Mouse (Mus musculus): ENCODE data around the gene Tubb4b. TPM values are rescaled to one million over a fixed set of nuclear protein-coding genes. Genes with fewer than 3 reads are reported as not detected.

The Tubb4b gene
- total and polyA plus RNA-seq, 3 experiments, result 183 to 1,037 (median 979) TPM

GRCm38 (mm10) chr2:25262291-25262767, 37.8 kb upstream of the Tubb4b start, which contains the start of gene Tprn (continued):
- TF ChIP-seq UBTF (IDR thresholded peaks at IDR 0.05; ENCODE audit: borderline replicate concordance, insufficient read depth, low read depth, low read length) (no peak), GABPA (IDR thresholded peaks at IDR 0.05; ENCODE audit: low read depth, low read length) (no peak), MYB (IDR thresholded peaks at IDR 0.05; ENCODE audit: low read depth, low read length) (no peak), POLR2A (IDR thresholded peaks at IDR 0.05; ENCODE audit: control insufficient read depth in 1 of 2, insufficient read depth in 1 of 2, low read depth in 1 of 2, low read length in 2 of 2, poor library complexity in 1 of 2) (peak; percentile 90 to 93), EP300 (IDR thresholded peaks at IDR 0.05; ENCODE audit: low read depth in 1 of 2, low read length in 2 of 2) (no peak), ZNF384 (IDR thresholded peaks at IDR 0.05; ENCODE audit: low read depth, low read length) (no peak), ZMIZ1 (IDR thresholded peaks at IDR 0.05; ENCODE audit: low read depth, low read length) (peak; percentile 88), POLR2AphosphoS2 (IDR thresholded peaks at IDR 0.05; ENCODE audit: low read length) (peak; percentile 55), MEF2A (IDR thresholded peaks at IDR 0.05; ENCODE audit: extremely low read depth, insufficient replicate concordance, low read depth, low read length, poor library complexity, severe bottlenecking) (0 out of 2 replicates have a peak, but pooled peaks have one; percentile 16), MAZ (IDR thresholded peaks at IDR 0.05; ENCODE audit: low read depth, low read length) (no peak), BHLHE40 (IDR thresholded peaks at IDR 0.05; ENCODE audit: borderline replicate concordance, low read depth, low read length) (no peak)

- H3K36me3 ChIP-seq (ENCODE audit: control insufficient read depth in 1 of 2, insufficient read depth in 2 of 2, low read length in 2 of 2), result peaks cover 0 to 24% of the 10 kb centered on the region in 2 experiments; a peak in 2 of 4 replicates
- H3K27me3 ChIP-seq (ENCODE audit: control insufficient read depth in 1 of 2, insufficient read depth in 2 of 2, low read length in 2 of 2), result no peaks in the 10 kb centered on the region
- H3K4me1 ChIP-seq (ENCODE audit: control insufficient read depth in 1 of 2, insufficient read depth in 2 of 2, low read length in 2 of 2), result peaks cover 4 to 35% of the 10 kb centered on the region in 2 experiments; a peak in 3 of 4 replicates
- H3K79me2 ChIP-seq (ENCODE audit: control insufficient read depth, insufficient read depth, low read length, poor library complexity), result peaks cover 43% of the 10 kb centered on the region
- no peak for DNase-seq (ENCODE audit: low read depth, low spot score)
- H3K4me3 ChIP-seq (ENCODE audit: control insufficient read depth in 1 of 2, insufficient read depth in 1 of 2, low read depth in 2 of 2, low read length in 2 of 2), result peak overlapping the region; percentile 79 to 80
- no peaks in the 10 kb centered on the region for H3K9me3 ChIP-seq (replicated peaks; ENCODE audit: insufficient read depth, low read length)
- peak; percentile 50; the same call in 1 of the 2 replicates for TF ChIP-seq TBP (IDR thresholded peaks at IDR 0.05; ENCODE audit: low read depth, low read length)
- no peak for TF ChIP-seq POLR2A (IDR thresholded peaks at IDR 0.05; ENCODE audit: control insufficient read depth in 1 of 2, insufficient read depth in 1 of 2, low read depth in 1 of 2, low read length in 2 of 2, poor library complexity in 1 of 2)
- H3K9ac ChIP-seq (ENCODE audit: control insufficient read depth, low read depth, low read length, poor library complexity, severe bottlenecking), result peak overlapping the region; percentile 86
- peak overlapping the region; percentile 70 for H3K27ac ChIP-seq (ENCODE audit: control insufficient read depth, low read depth, low read length)
Measured at GRCm38 (mm10) chr2:25261870-25262269, 37.4 kb upstream of the Tubb4b start.

- TF ChIP-seq CTCF (IDR thresholded peaks at IDR 0.05 in 2 of 3, conservative IDR thresholded peaks at IDR 0.05 in 1 of 3; ENCODE audit: control insufficient read depth in 1 of 3, insufficient read depth in 1 of 3, low read depth in 2 of 3, low read length in 3 of 3, poor library complexity in 1 of 3, severe bottlenecking in 1 of 3) (peak; percentile 59 to 78 (median 64)), ETS1 (IDR thresholded peaks at IDR 0.05; ENCODE audit: low read depth, low read length) (no peak), ZC3H11A (IDR thresholded peaks at IDR 0.05; ENCODE audit: low read depth, low read length) (peak; percentile 80), SMC3 (IDR thresholded peaks at IDR 0.05; ENCODE audit: low read depth, low read length) (peak; percentile 73), RAD21 (IDR thresholded peaks at IDR 0.05; ENCODE audit: low read depth, low read length) (peak; percentile 81), SIN3A (IDR thresholded peaks at IDR 0.05; ENCODE audit: low read length) (peak; percentile 52; the same call in 1 of the 2 replicates)
- H3K27ac ChIP-seq (ENCODE audit: control insufficient read depth, low read depth, low read length), result no peak overlapping the region
- H3K79me2 ChIP-seq (ENCODE audit: control insufficient read depth, insufficient read depth, low read length, poor library complexity), result peaks cover 34% of the 10 kb centered on the region
- H3K4me3 ChIP-seq (ENCODE audit: control insufficient read depth in 1 of 2, insufficient read depth in 1 of 2, low read depth in 2 of 2, low read length in 2 of 2), result 0 out of 4 replicates have a peak overlapping the region, but pooled peaks of 1 of the 2 experiments have one; percentile 20
- H3K9me3 ChIP-seq (replicated peaks; ENCODE audit: insufficient read depth, low read length), result no peaks in the 10 kb centered on the region
- H3K9ac ChIP-seq (ENCODE audit: control insufficient read depth, low read depth, low read length, poor library complexity, severe bottlenecking), result peak overlapping the region; percentile 36; the same call in 1 of the 2 replicates
- peak; percentile 65 for DNase-seq (ENCODE audit: low read depth, low spot score)
- peaks cover 2 to 16% of the 10 kb centered on the region in 2 experiments; a peak in 2 of 4 replicates for H3K4me1 ChIP-seq (ENCODE audit: control insufficient read depth in 1 of 2, insufficient read depth in 2 of 2, low read length in 2 of 2)
- H3K36me3 ChIP-seq (ENCODE audit: control insufficient read depth in 1 of 2, insufficient read depth in 2 of 2, low read length in 2 of 2), result peaks cover 0 to 10% of the 10 kb centered on the region in 2 experiments; a peak in 2 of 4 replicates
- H3K27me3 ChIP-seq (ENCODE audit: control insufficient read depth in 1 of 2, insufficient read depth in 2 of 2, low read length in 2 of 2), result no peaks in the 10 kb centered on the region
Measured at GRCm38 (mm10) chr2:25258887-25259286, 34.4 kb upstream of the Tubb4b start.
